Mouse (Mus musculus) heart, embryonic 14.5 days (tissue): ENCODE measurements around the gene Rnls. TPM values are rescaled to one million over a fixed set of nuclear protein-coding genes. Genes with fewer than 3 reads are reported as not detected.

Experiments
- ATAC-seq: fragments of 200-750 bp; cut with Nextera tagmentation; 2 replicates; pipeline ENCODE4 v1.8.0; 2017; ENCODE audit warnings: low read depth, moderate TSS enrichment; ENCODE audit not compliant: insufficient number of reproducible peaks, insufficient read depth, low FRiP score
- H3K27ac ChIP-seq, 2 experiments: fragments of 200-500 bp in 1 of 2; fragments of 300-500 bp in 1 of 2; sonication (generic) in 1 of 2; replicated peaks in 1 of 2; 2 replicates each; pipeline ENCODE4 v1.5.1; 2012 to 2014; ENCODE audit warnings: low read depth in 2 of 2, low read length in 2 of 2, control low read depth in 1 of 2, mild to moderate bottlenecking in 1 of 2, mixed read lengths in 1 of 2; ENCODE audit not compliant: control insufficient read depth in 1 of 2, insufficient read depth in 1 of 2
- H3K27me3 ChIP-seq: fragments of 300-500 bp; sonication (generic); 2 replicates; pipeline ENCODE4 v1.6.1; 2014; ENCODE audit warnings: mild to moderate bottlenecking, low read length, control low read depth; ENCODE audit not compliant: control insufficient read depth, insufficient read depth
- H3K36me3 ChIP-seq: fragments of 300-500 bp; sonication (generic); 2 replicates; pipeline ENCODE4 v1.6.1; 2014; ENCODE audit warnings: mild to moderate bottlenecking, control low read depth, low read length, mixed read lengths; ENCODE audit not compliant: control insufficient read depth, insufficient read depth
- H3K4me1 ChIP-seq, 2 experiments: fragments of 200-500 bp in 1 of 2; fragments of 300-500 bp in 1 of 2; sonication (generic) in 1 of 2; 2 replicates each; pipeline ENCODE4 v1.6.1; 2012 to 2014; ENCODE audit warnings: low read length in 2 of 2, control low read depth in 1 of 2, mixed read lengths in 1 of 2; ENCODE audit not compliant: control insufficient read depth in 2 of 2, insufficient read depth in 2 of 2
- H3K4me2 ChIP-seq: fragments of 300-500 bp; sonication (generic); 2 replicates; pipeline ENCODE4 v1.6.1; 2014; ENCODE audit warnings: mild to moderate bottlenecking, low read length
- H3K4me3 ChIP-seq, 2 experiments: fragments of 200-500 bp in 1 of 2; fragments of 300-500 bp in 1 of 2; sonication (generic) in 1 of 2; 2 replicates each; pipeline ENCODE4 v1.5.1; 2012 to 2014; ENCODE audit warnings: low read length in 2 of 2, mild to moderate bottlenecking in 2 of 2, control low read depth in 1 of 2, low read depth in 1 of 2, moderate library complexity in 1 of 2; ENCODE audit not compliant: control insufficient read depth in 1 of 2, insufficient read depth in 1 of 2
- H3K9ac ChIP-seq: fragments of 300-500 bp; sonication (generic); 2 replicates; pipeline ENCODE4 v1.6.1; 2014; ENCODE audit warnings: mild to moderate bottlenecking, low read length
- H3K9me3 ChIP-seq: fragments of 300-500 bp; sonication (generic); 2 replicates; pipeline ENCODE4 v1.6.1; 2016; ENCODE audit warnings: low read length, control low read depth; ENCODE audit not compliant: control insufficient read depth
- WGBS: fragments of 180-500 bp; shearing (Covaris S2); extraction: QIAGEN DNeasy Blood & Tissue Kit; methylation state at CpG from one replicate; pipeline ENCODE4 v1.1.7; 2014; 5-methylcytosine and 5-hydroxymethylcytosine counted together
- polyA plus RNA-seq: library from polyadenylated mRNA; unstranded; fragments of >200 nt; fragmentation: Nextera tagmentation; extraction: Ambion mirVana; gene quantifications from 2 replicates; pipeline ENCODE4 v1.2.1, GENCODE M21; 2014

Gene Rnls
- polyA plus RNA-seq, 1 experiment from 2014 or later = 11.5 TPM

DNA sequence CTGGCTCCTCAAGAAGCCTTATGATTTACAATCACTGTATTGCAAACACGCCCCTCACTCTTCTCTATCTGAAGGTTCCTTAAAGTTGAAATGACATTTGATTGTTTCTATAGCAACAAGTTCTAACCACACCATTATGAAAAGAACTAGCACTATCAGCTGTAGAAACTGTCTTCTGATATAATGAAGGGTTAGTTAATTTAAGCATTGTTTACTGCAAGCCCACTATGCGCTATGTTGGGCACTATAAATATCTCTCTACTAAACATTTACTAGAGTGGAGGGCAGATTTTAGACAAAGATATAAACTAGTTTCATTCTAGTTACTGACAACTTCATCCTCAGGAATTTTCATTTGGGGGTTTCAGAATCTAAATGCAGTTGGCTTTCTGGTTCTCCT is 182.4 kb downstream of the Rnls start:
- Histone ChIP-seq H3K36me3 (no peaks in the 10 kb centered on the region), H3K4me2 (no peak overlapping the region), H3K27ac (no peak overlapping the region), H3K9me3 (no peaks in the 10 kb centered on the region), H3K4me3 (no peak overlapping the region), H3K9ac (no peak overlapping the region), H3K4me1 (no peaks in the 10 kb centered on the region), H3K27me3 (no peaks in the 10 kb centered on the region)
- ATAC-seq = no peak
- WGBS = 82% methylated on average over 2 of the region's 2 CpGs

- no peak for ATAC-seq
- no peaks in the 10 kb centered on the region for H3K27me3 ChIP-seq
- WGBS = 59% methylated on average over 1 of the region's 1 CpGs
Measured at GRCm38 (mm10) chr19:33207991-33208390, 184.1 kb downstream of the Rnls start.

GRCm38 (mm10) chr19:33205389-33205788 is 186.7 kb downstream of the Rnls start:
- H3K27me3 ChIP-seq = no peaks in the 10 kb centered on the region
- H3K4me1 ChIP-seq = no peaks in the 10 kb centered on the region
- WGBS = 78% methylated on average over 2 of the region's 2 CpGs
- no peak overlapping the region for H3K4me3 ChIP-seq
- no peaks in the 10 kb centered on the region for H3K9me3 ChIP-seq
- ATAC-seq = no peak
- H3K9ac ChIP-seq = no peak overlapping the region
- H3K27ac ChIP-seq = no peak overlapping the region
- no peaks in the 10 kb centered on the region for H3K36me3 ChIP-seq
- H3K4me2 ChIP-seq = no peak overlapping the region

More at GRCm38 (mm10) chr19:33207991-33208390, 184.1 kb downstream of the Rnls start:
- Histone ChIP-seq H3K4me2 (no peak overlapping the region), H3K4me3 (no peak overlapping the region), H3K27ac (no peak overlapping the region), H3K9ac (no peak overlapping the region), H3K4me1 (no peaks in the 10 kb centered on the region), H3K9me3 (no peaks in the 10 kb centered on the region), H3K36me3 (no peaks in the 10 kb centered on the region)

GRCm38 (mm10) chr19:33202422-33202821 is 189.7 kb downstream of the Rnls start:
- Histone ChIP-seq H3K27me3 (no peaks in the 10 kb centered on the region), H3K9ac (no peak overlapping the region), H3K27ac (no peak overlapping the region), H3K4me2 (no peak overlapping the region), H3K9me3 (no peaks in the 10 kb centered on the region), H3K4me1 (no peaks in the 10 kb centered on the region), H3K36me3 (no peaks in the 10 kb centered on the region), H3K4me3 (no peak overlapping the region)
- WGBS = 75% methylated on average over 6 of the region's 6 CpGs
- ATAC-seq = no peak

DNA sequence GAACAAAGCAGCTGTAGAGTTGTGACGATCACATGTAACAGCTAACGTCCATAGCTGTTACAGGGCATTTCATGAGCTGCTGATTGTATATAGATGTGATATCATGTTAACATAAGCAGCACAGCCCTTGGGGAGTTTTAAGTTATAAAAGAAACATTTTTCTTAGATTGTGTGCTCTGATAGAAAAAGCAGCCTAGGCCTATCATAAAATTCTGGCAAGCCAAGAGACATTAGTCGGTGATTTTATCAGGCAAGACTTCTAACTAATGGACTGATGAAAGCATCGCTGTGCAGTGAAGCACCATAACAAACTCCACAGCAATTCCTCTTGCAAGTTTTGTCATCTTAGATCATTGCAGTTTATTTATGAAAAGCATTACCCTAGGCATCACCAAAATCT is 190.9 kb downstream of the Rnls start:
- WGBS = 76% methylated on average over 4 of the region's 4 CpGs
- H3K9me3 ChIP-seq = no peaks in the 10 kb centered on the region
- no peaks in the 10 kb centered on the region for H3K36me3 ChIP-seq
- H3K4me3 ChIP-seq = no peak overlapping the region
- no peaks in the 10 kb centered on the region for H3K27me3 ChIP-seq
- H3K27ac ChIP-seq = no peak overlapping the region
- no peak overlapping the region for H3K9ac ChIP-seq
- ATAC-seq = no peak
- no peak overlapping the region for H3K4me2 ChIP-seq
- H3K4me1 ChIP-seq = no peaks in the 10 kb centered on the region

GRCm38 (mm10) chr19:33192064-33192463 is 200.0 kb downstream of the Rnls start:
- Histone ChIP-seq H3K9ac (no peak overlapping the region), H3K36me3 (no peaks in the 10 kb centered on the region), H3K27me3 (no peaks in the 10 kb centered on the region), H3K9me3 (no peaks in the 10 kb centered on the region), H3K4me3 (no peak overlapping the region), H3K4me1 (no peaks in the 10 kb centered on the region), H3K4me2 (no peak overlapping the region), H3K27ac (no peak overlapping the region)
- WGBS = 18% methylated on average over 2 of the region's 2 CpGs
- no peak for ATAC-seq

DNA sequence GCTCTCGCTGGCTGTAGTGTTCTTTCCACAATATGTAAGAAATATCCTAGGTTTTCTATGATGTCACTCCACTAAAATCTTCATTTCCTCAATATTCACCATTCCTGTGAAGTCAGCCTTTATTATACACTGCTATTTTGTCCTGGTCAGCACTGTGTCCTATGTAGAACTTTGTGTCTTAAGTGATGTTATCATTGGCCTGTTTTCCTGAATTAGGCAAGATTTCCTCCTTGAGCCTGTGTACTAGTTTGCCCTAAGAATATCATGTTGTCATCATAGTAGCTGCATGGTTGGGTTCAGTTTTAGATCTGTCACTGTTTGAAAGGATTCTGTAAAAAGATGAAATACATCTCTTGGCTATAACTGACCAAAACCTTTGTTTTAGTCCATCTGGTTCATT is 203.3 kb downstream of the Rnls start:
- no peaks in the 10 kb centered on the region for H3K9me3 ChIP-seq
- WGBS = 78% methylated on average over 1 of the region's 1 CpGs
- no peak overlapping the region for H3K27ac ChIP-seq
- no peak overlapping the region for H3K4me3 ChIP-seq
- H3K36me3 ChIP-seq = no peaks in the 10 kb centered on the region
- no peaks in the 10 kb centered on the region for H3K27me3 ChIP-seq
- no peak overlapping the region for H3K9ac ChIP-seq
- no peak overlapping the region for H3K4me2 ChIP-seq
- ATAC-seq = no peak
- H3K4me1 ChIP-seq = no peaks in the 10 kb centered on the region

DNA sequence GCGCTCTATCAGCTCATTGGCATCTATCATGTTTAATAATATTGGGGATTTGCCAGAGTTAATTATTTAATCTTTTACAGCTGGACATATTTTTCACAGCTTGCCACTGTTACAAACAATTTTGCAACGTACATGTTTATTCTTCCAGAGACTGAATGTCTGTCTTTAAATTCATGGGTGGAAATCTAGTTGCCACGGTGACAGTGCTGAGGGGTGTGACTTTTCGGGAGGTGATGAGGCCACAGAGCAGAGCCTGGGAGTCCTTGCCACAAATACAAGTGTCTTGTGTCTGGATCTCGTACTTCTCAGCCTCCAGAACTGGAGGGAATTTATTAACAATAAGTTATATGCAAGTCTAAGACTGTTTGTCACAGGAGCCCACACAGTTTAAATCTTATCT is 212.5 kb downstream of the Rnls start:
- no peaks in the 10 kb centered on the region for H3K9me3 ChIP-seq
- H3K27ac ChIP-seq = no peak overlapping the region
- no peak overlapping the region for H3K4me3 ChIP-seq
- no peak overlapping the region for H3K9ac ChIP-seq
- no peak for ATAC-seq
- no peaks in the 10 kb centered on the region for H3K4me1 ChIP-seq
- WGBS = 78% methylated on average over 5 of the region's 5 CpGs
- no peaks in the 10 kb centered on the region for H3K27me3 ChIP-seq
- no peaks in the 10 kb centered on the region for H3K36me3 ChIP-seq
- no peak overlapping the region for H3K4me2 ChIP-seq
